8 mouse cellular contexts compared by ENCODE assay signal in the genomic region with DNA sequence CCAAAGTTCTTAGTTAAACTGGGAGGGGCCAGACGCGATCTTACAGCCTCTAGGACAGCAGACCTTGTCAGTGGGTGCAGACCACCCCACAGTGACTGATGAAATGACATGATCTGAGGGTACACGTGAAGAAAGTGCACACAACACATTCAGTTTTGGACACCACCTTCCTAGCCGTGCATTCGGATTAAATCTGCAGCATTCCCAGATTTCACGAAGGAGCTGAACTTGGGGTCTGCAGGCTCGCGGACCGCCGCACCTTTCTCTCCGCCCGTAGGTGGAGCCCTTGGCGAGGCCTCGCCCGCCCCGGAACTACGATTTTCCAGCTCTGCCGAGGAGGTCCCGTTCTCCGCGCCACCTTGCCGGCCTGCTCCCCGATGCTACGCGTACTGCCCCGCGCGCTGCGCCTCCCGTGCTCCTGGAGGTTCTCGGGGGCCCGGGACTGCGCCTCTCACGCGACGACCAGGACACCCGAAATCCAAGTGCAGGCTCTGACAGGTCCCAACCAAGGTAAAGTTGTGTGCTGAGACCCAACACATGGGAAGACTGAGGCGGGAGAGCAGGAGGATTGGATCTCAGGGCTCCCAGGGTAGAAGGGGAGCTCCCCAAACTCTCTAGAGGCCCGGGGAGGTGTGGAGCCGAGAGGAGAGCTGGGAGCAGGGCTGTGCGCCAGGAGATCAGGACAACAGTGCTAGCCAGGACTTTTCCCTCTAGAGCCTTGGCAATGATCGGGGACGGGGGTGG. TPM values are rescaled to one million over a fixed set of nuclear protein-coding genes. Genes with fewer than 3 reads are reported as not detected.
DNase-seq lines count a peak whose midpoint lies in the region; ATAC-seq and TF ChIP-seq lines count a peak whose summit lies in the region.

TSS of gene Echdc2 (plus strand) at position 286 of the 744 bp plus-strand sequence.

- H3K4me1 ChIP-seq in spleen, adult 2 months (ENCODE audit: control insufficient read depth, insufficient read depth, insufficient read length) = peaks cover 2% of the 10 kb centered on the region
- 0 out of 2 replicates have a peak, but pooled peaks cover 3% of the 10 kb centered on the region for H3K4me1 ChIP-seq in intestine, postnatal 0 days (replicated peaks; ENCODE audit: control insufficient read depth, insufficient read depth, low read length)
- no peaks in the 10 kb centered on the region for H3K4me1 ChIP-seq in liver, embryonic 11.5 days (replicated peaks; ENCODE audit: control insufficient read depth, insufficient read depth, low read length)
- no peaks in the 10 kb centered on the region for H3K4me1 ChIP-seq in neural tube, embryonic 11.5 days (ENCODE audit: control insufficient read depth, insufficient read depth, low read length)

- H3K36me3 ChIP-seq in spleen, adult 2 months (ENCODE audit: control insufficient read depth, insufficient read depth, low read length) = no peaks in the 10 kb centered on the region
- no peaks in the 10 kb centered on the region for H3K36me3 ChIP-seq in intestine, postnatal 0 days (ENCODE audit: control insufficient read depth, insufficient read depth)
- no peaks in the 10 kb centered on the region; the same call in 1 of the 2 replicates for H3K36me3 ChIP-seq in liver, embryonic 11.5 days (ENCODE audit: control insufficient read depth, insufficient read depth, low read length)
- H3K36me3 ChIP-seq in neural tube, embryonic 11.5 days (ENCODE audit: control insufficient read depth, insufficient read depth, low read length) = no peaks in the 10 kb centered on the region

- ATAC-seq in granulocyte monocyte progenitor cell, adult 5-6 weeks (replicated peaks; ENCODE audit: poor library complexity, severe bottlenecking) = peak; percentile 33; the same call in 1 of the 2 replicates
- ATAC-seq in intestine, postnatal 0 days = peak; percentile 38; the same call in 1 of the 2 replicates
- ATAC-seq in liver, embryonic 11.5 days (replicated peaks; ENCODE audit: low FRiP score) = no peak
- ATAC-seq in neural tube, embryonic 11.5 days (ENCODE audit: insufficient read depth, low FRiP score, low TSS enrichment) = no peak

- no peak within 1 kb of the TSS for H3K27ac ChIP-seq in spleen, adult 2 months (ENCODE audit: insufficient read depth, low read length)
- H3K27ac ChIP-seq in intestine, postnatal 0 days (ENCODE audit: low read depth, low read length) = no peak within 1 kb of the TSS
- no peak within 1 kb of the TSS for H3K27ac ChIP-seq in liver, embryonic 11.5 days (ENCODE audit: low read depth, low read length)
- H3K27ac ChIP-seq in neural tube, embryonic 11.5 days (ENCODE audit: low read depth, low read length) = no peak within 1 kb of the TSS

- H3K9ac ChIP-seq in intestine, postnatal 0 days (ENCODE audit: low read depth, low read length) = peak within 1 kb of the TSS; percentile 65
- peak within 1 kb of the TSS; percentile 57 for H3K9ac ChIP-seq in liver, embryonic 11.5 days (ENCODE audit: low read depth, low read length)
- peak within 1 kb of the TSS; percentile 67 for H3K9ac ChIP-seq in neural tube, embryonic 11.5 days (ENCODE audit: low read length)

- 3% methylated on average over 43 of the region's 43 CpGs for WGBS in spleen, adult 2 months
- WGBS in intestine, postnatal 0 days = under 1% methylated on average over 43 of the region's 43 CpGs
- under 1% methylated on average over 43 of the region's 43 CpGs for WGBS in liver, embryonic 11.5 days
- under 1% methylated on average over 43 of the region's 43 CpGs for WGBS in neural tube, embryonic 11.5 days

- no peak for TF ChIP-seq CTCF in spleen, adult 2 months (IDR thresholded peaks at IDR 0.05; ENCODE audit: extremely low read depth, insufficient read depth, insufficient read length, insufficient replicate concordance)
- TF ChIP-seq CTCF in intestine, postnatal 0 days (IDR thresholded peaks at IDR 0.05; ENCODE audit: low read depth) = peak; percentile 70

- H3K4me2 ChIP-seq in intestine, postnatal 0 days (replicated peaks; ENCODE audit: low read depth) = peak within 1 kb of the TSS; percentile 99
- H3K4me2 ChIP-seq in liver, embryonic 11.5 days = peak within 1 kb of the TSS; percentile 88
- H3K4me2 ChIP-seq in neural tube, embryonic 11.5 days (ENCODE audit: low read depth) = peak within 1 kb of the TSS; percentile 99

- peaks cover 7% of the 10 kb centered on the region for H3K27me3 ChIP-seq in spleen, adult 2 months (ENCODE audit: control insufficient read depth, insufficient read depth, low read length)
- no peaks in the 10 kb centered on the region for H3K27me3 ChIP-seq in intestine, postnatal 0 days (replicated peaks; ENCODE audit: control insufficient read depth, insufficient read depth, low read length)
- H3K27me3 ChIP-seq in liver, embryonic 11.5 days (replicated peaks; ENCODE audit: control insufficient read depth, insufficient read depth, low read length) = 0 out of 2 replicates have a peak, but pooled peaks cover 4% of the 10 kb centered on the region
- H3K27me3 ChIP-seq in neural tube, embryonic 11.5 days (ENCODE audit: control insufficient read depth, insufficient read depth, low read length) = 0 out of 2 replicates have a peak, but pooled peaks cover 2% of the 10 kb centered on the region

- 0 out of 2 replicates have a peak within 1 kb of the TSS, but pooled peaks have one; percentile 37 for H3K4me3 ChIP-seq in spleen, adult 2 months (ENCODE audit: extremely low read depth, insufficient read depth, insufficient read length)
- H3K4me3 ChIP-seq in intestine, postnatal 0 days (ENCODE audit: low read depth, low read length) = peak within 1 kb of the TSS; percentile 69
- peak within 1 kb of the TSS; percentile 62 for H3K4me3 ChIP-seq in liver, embryonic 11.5 days (ENCODE audit: low read depth, low read length)
- peak within 1 kb of the TSS; percentile 53 for H3K4me3 ChIP-seq in neural tube, embryonic 11.5 days (ENCODE audit: low read depth, low read length)

- DNase-seq in spleen, adult 2 months (ENCODE audit: low read depth in 1 of 2, low spot score in 2 of 2) = no peak
- DNase-seq in spleen, adult 12 weeks (ENCODE audit: low spot score) = no peak
- peak; percentile 78 for DNase-seq in embryo, embryonic 10.5 days (ENCODE audit: low spot score)
- peak; percentile 71 for DNase-seq in liver, embryonic 11.5 days (ENCODE audit: low spot score)
- peak; percentile 76 for DNase-seq in neural tube, embryonic 11.5 days (ENCODE audit: low spot score)
- peak; percentile 32 to 42 for DNase-seq in thymus, postnatal 36 days

- H3K9me3 ChIP-seq in intestine, postnatal 0 days (ENCODE audit: control insufficient read depth) = no peaks in the 10 kb centered on the region
- H3K9me3 ChIP-seq in liver, embryonic 11.5 days (ENCODE audit: control insufficient read depth, low read length) = no peaks in the 10 kb centered on the region
- no peaks in the 10 kb centered on the region for H3K9me3 ChIP-seq in neural tube, embryonic 11.5 days (ENCODE audit: control insufficient read depth, low read length)

- TF ChIP-seq POLR2A in spleen, adult 2 months (IDR thresholded peaks at IDR 0.05; ENCODE audit: low read depth, low read length) = no peak

RNA-seq across cellular contexts. Expression of gene Echdc2, which starts in this region (rescaled TPM):
- 3.4 and 4.9 TPM in 2 replicates for polyA plus RNA-seq in spleen, adult 2 months (2012; rRNA removed)
- 5.4 TPM in 1 of 2 replicates, not detected in the other for total RNA-seq in granulocyte monocyte progenitor cell, adult 5-6 weeks (2014; fragmentation: Nextera tagmentation)
- total RNA-seq in granulocyte monocyte progenitor cell, adult 5-6 weeks (2017) = not detected in 2 replicates
- 20.6 and 20.8 TPM in 2 replicates for polyA plus RNA-seq in intestine, postnatal 0 days (2015; fragmentation: Nextera tagmentation; extraction: Ambion mirVana)
- polyA plus RNA-seq in liver, embryonic 11.5 days (2014; fragmentation: Nextera tagmentation; extraction: Ambion mirVana) = 17.6 and 20.4 TPM in 2 replicates
- polyA plus RNA-seq in neural tube, embryonic 11.5 days (2014; fragmentation: Nextera tagmentation; extraction: Ambion mirVana) = 15.4 and 16.5 TPM in 2 replicates

Comparison
In these comparisons a context has a peak if more than half of its experiments do, and no peak if none do; other contexts are left out.
1. DNase-seq: peak in embryo, embryonic 10.5 days (single experiment), liver, embryonic 11.5 days (single experiment), neural tube, embryonic 11.5 days (single experiment) and thymus, postnatal 36 days (2 of 2); none in spleen, adult 2 months (0 of 2) and spleen, adult 12 weeks (single experiment).
2. ATAC-seq: peak in granulocyte monocyte progenitor cell, adult 5-6 weeks (single experiment) and intestine, postnatal 0 days (single experiment); none in liver, embryonic 11.5 days (single experiment) and neural tube, embryonic 11.5 days (single experiment).
3. Peak in every context shown above with its lines, with median percentiles within 50 percentile points of each other: H3K4me3 ChIP-seq, H3K4me2 ChIP-seq and H3K9ac ChIP-seq.